Mouse (Mus musculus): Measurements from ENCODE around the gene Mroh3. TPM values are rescaled to one million over a fixed set of nuclear protein-coding genes. Genes with fewer than 3 reads are reported as not detected.

Mroh3 gene
- not detected in 2 replicates for total RNA-seq (2017)

- peak; percentile 75 to 81; a peak in 3 of 4 replicates for ATAC-seq (replicated peaks in 1 of 2; ENCODE audit: insufficient read depth in 1 of 2, low FRiP score in 2 of 2, low TSS enrichment in 1 of 2, low read depth in 1 of 2, poor library complexity in 2 of 2, severe bottlenecking in 2 of 2)
Measured at GRCm38 (mm10) chr1:136212803-136213202, at the start of gene Mroh3. Gene Mroh3, minus strand, starts transcription at chr1:136212828.

GRCm38 (mm10) chr1:136260635-136261238 lies 48.1 kb upstream of the Mroh3 start, which contains the start of gene Gpr25:
Gene Gpr25, minus strand, starts transcription at chr1:136260873.
- no peak for ATAC-seq (replicated peaks in 1 of 2; ENCODE audit: insufficient read depth in 1 of 2, low FRiP score in 2 of 2, low TSS enrichment in 1 of 2, low read depth in 1 of 2, poor library complexity in 2 of 2, severe bottlenecking in 2 of 2)

GRCm38 (mm10) chr1:136259893-136260634 lies 47.4 kb upstream of the Mroh3 start:
- ATAC-seq (replicated peaks in 1 of 2; ENCODE audit: insufficient read depth in 1 of 2, low FRiP score in 2 of 2, low TSS enrichment in 1 of 2, low read depth in 1 of 2, poor library complexity in 2 of 2, severe bottlenecking in 2 of 2), result 0 out of 4 replicates have a peak, but pooled peaks of 1 of the 2 experiments have one; percentile 12

GRCm38 (mm10) chr1:136259543-136259892 lies 46.9 kb upstream of the Mroh3 start:
- no peak for ATAC-seq (replicated peaks in 1 of 2; ENCODE audit: insufficient read depth in 1 of 2, low FRiP score in 2 of 2, low TSS enrichment in 1 of 2, low read depth in 1 of 2, poor library complexity in 2 of 2, severe bottlenecking in 2 of 2)

GRCm38 (mm10) chr1:136258495-136258894 lies 45.9 kb upstream of the Mroh3 start:
- ATAC-seq (replicated peaks in 1 of 2; ENCODE audit: insufficient read depth in 1 of 2, low FRiP score in 2 of 2, low TSS enrichment in 1 of 2, low read depth in 1 of 2, poor library complexity in 2 of 2, severe bottlenecking in 2 of 2), result no peak

GRCm38 (mm10) chr1:136255657-136256056 lies 43.0 kb upstream of the Mroh3 start:
- ATAC-seq (replicated peaks in 1 of 2; ENCODE audit: insufficient read depth in 1 of 2, low FRiP score in 2 of 2, low TSS enrichment in 1 of 2, low read depth in 1 of 2, poor library complexity in 2 of 2, severe bottlenecking in 2 of 2), result no peak

GRCm38 (mm10) chr1:136255174-136255573 lies 42.5 kb upstream of the Mroh3 start:
- ATAC-seq (replicated peaks in 1 of 2; ENCODE audit: insufficient read depth in 1 of 2, low FRiP score in 2 of 2, low TSS enrichment in 1 of 2, low read depth in 1 of 2, poor library complexity in 2 of 2, severe bottlenecking in 2 of 2), result peak; percentile 61 to 79

GRCm38 (mm10) chr1:136254503-136255065 lies 42.0 kb upstream of the Mroh3 start:
- ATAC-seq (replicated peaks in 1 of 2; ENCODE audit: insufficient read depth in 1 of 2, low FRiP score in 2 of 2, low TSS enrichment in 1 of 2, low read depth in 1 of 2, poor library complexity in 2 of 2, severe bottlenecking in 2 of 2), result no peak

- ATAC-seq (replicated peaks in 1 of 2; ENCODE audit: insufficient read depth in 1 of 2, low FRiP score in 2 of 2, low TSS enrichment in 1 of 2, low read depth in 1 of 2, poor library complexity in 2 of 2, severe bottlenecking in 2 of 2), result no peak; a peak in 1 of 4 replicates
Measured at GRCm38 (mm10) chr1:136253472-136253871, 40.8 kb upstream of the Mroh3 start.

GRCm38 (mm10) chr1:136249662-136250061 lies 37.0 kb upstream of the Mroh3 start:
- peak; percentile 71 to 78 for ATAC-seq (replicated peaks in 1 of 2; ENCODE audit: insufficient read depth in 1 of 2, low FRiP score in 2 of 2, low TSS enrichment in 1 of 2, low read depth in 1 of 2, poor library complexity in 2 of 2, severe bottlenecking in 2 of 2)

- peak; percentile 80 for ATAC-seq (replicated peaks in 1 of 2; ENCODE audit: insufficient read depth in 1 of 2, low FRiP score in 2 of 2, low TSS enrichment in 1 of 2, low read depth in 1 of 2, poor library complexity in 2 of 2, severe bottlenecking in 2 of 2)
Measured at GRCm38 (mm10) chr1:136247393-136247792, 34.8 kb upstream of the Mroh3 start.

GRCm38 (mm10) chr1:136244469-136244868 lies 31.8 kb upstream of the Mroh3 start:
- no peak for ATAC-seq (replicated peaks in 1 of 2; ENCODE audit: insufficient read depth in 1 of 2, low FRiP score in 2 of 2, low TSS enrichment in 1 of 2, low read depth in 1 of 2, poor library complexity in 2 of 2, severe bottlenecking in 2 of 2)

- no peak for ATAC-seq (replicated peaks in 1 of 2; ENCODE audit: insufficient read depth in 1 of 2, low FRiP score in 2 of 2, low TSS enrichment in 1 of 2, low read depth in 1 of 2, poor library complexity in 2 of 2, severe bottlenecking in 2 of 2)
Measured at GRCm38 (mm10) chr1:136241801-136242200, 29.2 kb upstream of the Mroh3 start.

GRCm38 (mm10) chr1:136238495-136238894 lies 25.9 kb upstream of the Mroh3 start:
- no peak for ATAC-seq (replicated peaks in 1 of 2; ENCODE audit: insufficient read depth in 1 of 2, low FRiP score in 2 of 2, low TSS enrichment in 1 of 2, low read depth in 1 of 2, poor library complexity in 2 of 2, severe bottlenecking in 2 of 2)

- peak; percentile 46 to 60; a peak in 2 of 4 replicates for ATAC-seq (replicated peaks in 1 of 2; ENCODE audit: insufficient read depth in 1 of 2, low FRiP score in 2 of 2, low TSS enrichment in 1 of 2, low read depth in 1 of 2, poor library complexity in 2 of 2, severe bottlenecking in 2 of 2)
Measured at GRCm38 (mm10) chr1:136234595-136235092, 22.0 kb upstream of the Mroh3 start.

- peak; percentile 18 to 60; a peak in 3 of 4 replicates for ATAC-seq (replicated peaks in 1 of 2; ENCODE audit: insufficient read depth in 1 of 2, low FRiP score in 2 of 2, low TSS enrichment in 1 of 2, low read depth in 1 of 2, poor library complexity in 2 of 2, severe bottlenecking in 2 of 2)
Measured at GRCm38 (mm10) chr1:136233892-136234594, 21.4 kb upstream of the Mroh3 start, which contains the start of gene Inava. Gene Inava, minus strand, starts transcription at chr1:136234264.

- ATAC-seq (replicated peaks in 1 of 2; ENCODE audit: insufficient read depth in 1 of 2, low FRiP score in 2 of 2, low TSS enrichment in 1 of 2, low read depth in 1 of 2, poor library complexity in 2 of 2, severe bottlenecking in 2 of 2), result no peak
Measured at GRCm38 (mm10) chr1:136232986-136233790, 20.6 kb upstream of the Mroh3 start.

Data from hematopoietic stem cell, adult 5-6 weeks (primary cell).